Mouse (Mus musculus): ENCODE results near the gene Pdzrn3. TPM values are rescaled to one million over a fixed set of nuclear protein-coding genes. Genes with fewer than 3 reads are reported as not detected.

The Pdzrn3 gene
- polyA plus RNA-seq, 1 experiment from 2014 or later: not detected

DNA sequence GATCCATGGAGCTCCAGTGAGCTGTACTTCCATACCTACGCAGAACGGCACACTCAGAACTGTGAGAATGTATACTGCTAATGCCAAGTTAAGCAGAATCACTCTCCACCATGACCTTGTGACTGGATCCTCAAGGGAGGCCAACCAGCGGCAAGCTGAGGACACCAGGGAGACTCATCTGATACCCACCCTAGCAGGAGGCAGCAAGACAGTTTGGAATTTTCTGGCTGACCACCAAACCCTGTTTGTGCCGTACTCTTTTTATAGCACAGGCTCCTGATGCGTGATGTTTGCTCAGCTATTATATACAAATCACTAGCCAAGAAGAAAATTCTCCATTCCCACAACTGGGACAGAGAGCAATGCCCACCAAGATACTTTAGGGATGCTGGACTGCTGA, 50.0 kb downstream of the Pdzrn3 start:
- H3K79me2 ChIP-seq (ENCODE audit: inconsistent target): no peaks in the 10 kb centered on the region
- WGBS (ENCODE audit: missing documents): 91% methylated on average over 5 of the region's 5 CpGs
- no peaks in the 10 kb centered on the region for H3K36me3 ChIP-seq (ENCODE audit: inconsistent target)
- H3K27ac ChIP-seq: no peak overlapping the region
- H3K4me3 ChIP-seq (ENCODE audit: inconsistent target): no peak overlapping the region

DNA sequence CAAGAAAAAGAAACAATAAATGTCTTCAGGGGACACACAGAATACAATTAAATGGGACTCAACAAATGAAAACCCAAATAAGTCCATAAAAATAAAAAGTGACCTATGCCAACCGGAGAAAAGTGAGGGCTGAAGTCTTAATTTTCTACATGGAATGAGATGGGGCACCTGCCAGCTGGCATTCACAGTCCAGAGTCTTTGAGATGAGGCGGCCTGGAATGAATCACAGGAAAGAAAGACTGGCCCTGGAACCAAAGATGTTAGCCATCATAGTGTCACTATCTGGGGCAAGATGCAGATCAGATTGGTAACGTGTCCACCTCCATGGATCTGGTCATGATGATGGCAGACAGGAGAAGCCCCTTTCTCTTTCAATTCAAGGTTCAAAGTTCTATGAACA, 50.5 kb downstream of the Pdzrn3 start:
- Histone ChIP-seq H3K27ac (no peak overlapping the region), H3K4me3 (ENCODE audit: inconsistent target) (no peak overlapping the region), H3K79me2 (ENCODE audit: inconsistent target) (no peaks in the 10 kb centered on the region), H3K36me3 (ENCODE audit: inconsistent target) (no peaks in the 10 kb centered on the region)
- 95% methylated on average over 3 of the region's 3 CpGs for WGBS (ENCODE audit: missing documents)

DNA sequence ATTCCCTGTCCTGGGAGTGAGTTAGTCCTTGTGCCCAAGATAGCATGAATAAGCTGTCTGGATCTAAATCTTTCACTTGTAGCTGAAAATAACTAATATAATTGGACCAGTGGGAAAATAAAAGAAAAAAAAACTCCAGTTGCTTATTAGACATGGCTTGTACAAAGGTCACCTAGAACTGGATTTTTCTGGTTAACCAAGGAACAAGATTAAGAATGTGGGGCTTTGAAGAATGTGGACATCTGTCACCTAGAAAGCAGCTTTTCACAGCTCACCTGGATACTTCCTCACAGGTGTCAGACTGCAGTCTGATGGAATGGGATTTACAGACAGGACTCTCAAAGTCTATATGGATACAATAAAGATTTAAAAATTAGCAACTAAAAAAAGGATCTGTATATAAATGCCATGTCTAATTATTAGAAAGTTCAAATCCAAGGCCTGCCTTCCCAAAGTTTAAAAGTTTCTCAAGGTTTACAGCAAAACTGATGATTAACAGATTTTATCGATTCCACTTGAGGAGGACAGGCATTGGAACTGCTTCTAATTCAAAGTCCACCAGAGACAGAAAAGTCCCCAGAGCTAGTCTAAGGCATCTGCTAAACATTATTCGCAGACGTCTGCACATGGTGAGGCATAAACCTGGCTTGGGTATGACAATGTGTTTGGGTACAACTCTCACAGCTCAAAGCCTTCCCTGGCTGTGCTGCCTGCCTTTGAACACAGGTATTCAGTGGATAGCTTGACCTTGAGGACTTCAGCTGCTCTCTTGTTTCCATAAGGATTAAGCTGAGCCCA, 51.7 kb downstream of the Pdzrn3 start:
- no peaks in the 10 kb centered on the region for H3K36me3 ChIP-seq (ENCODE audit: inconsistent target)
- no peaks in the 10 kb centered on the region for H3K79me2 ChIP-seq (ENCODE audit: inconsistent target)
- no peak overlapping the region for H3K4me3 ChIP-seq (ENCODE audit: inconsistent target)
- no peak overlapping the region for H3K27ac ChIP-seq
- WGBS (ENCODE audit: missing documents): 96% methylated on average over 3 of the region's 3 CpGs

DNA sequence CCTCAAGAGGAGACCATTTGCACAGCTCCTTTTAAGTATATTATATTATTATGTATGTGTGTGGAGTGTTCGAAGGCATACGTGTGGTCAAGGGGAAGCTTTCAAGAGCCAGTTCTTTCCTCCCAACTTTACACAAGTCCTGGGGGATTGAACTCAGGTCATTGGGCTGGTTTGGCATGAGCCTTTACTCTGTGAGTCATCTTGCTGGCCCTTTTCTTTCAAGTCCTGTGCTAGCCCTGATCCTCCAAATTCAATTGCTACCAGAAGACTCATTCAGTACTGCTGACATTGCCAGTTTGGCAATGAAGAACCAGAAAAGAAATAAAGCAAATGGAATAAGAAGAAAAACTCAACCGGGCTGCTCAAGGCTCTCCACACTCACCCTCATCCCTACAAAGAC, 55.1 kb downstream of the Pdzrn3 start:
- Histone ChIP-seq H3K79me2 (ENCODE audit: inconsistent target) (no peaks in the 10 kb centered on the region), H3K27ac (no peak overlapping the region), H3K36me3 (ENCODE audit: inconsistent target) (no peaks in the 10 kb centered on the region), H3K4me3 (ENCODE audit: inconsistent target) (no peak overlapping the region)
- 86% methylated on average over 3 of the region's 3 CpGs for WGBS (ENCODE audit: missing documents)

DNA sequence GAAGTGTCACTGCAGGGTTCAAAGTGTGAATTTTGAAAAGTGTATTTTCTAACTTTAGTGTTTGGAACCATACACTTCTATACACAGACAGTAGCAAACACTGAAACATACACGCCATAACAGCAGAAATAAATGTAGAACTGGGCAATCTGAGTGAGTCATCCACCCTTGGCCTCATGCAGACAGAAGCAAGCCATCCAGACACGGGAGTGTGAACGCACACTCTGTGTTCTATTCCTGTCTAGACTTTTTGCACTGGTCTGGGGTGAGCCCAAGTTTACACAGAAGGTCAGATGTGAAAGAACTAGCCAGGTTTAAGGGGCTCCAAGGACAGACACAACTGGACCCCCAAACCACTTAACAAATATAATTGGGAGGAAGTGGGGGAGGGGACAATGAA, 57.3 kb downstream of the Pdzrn3 start:
- Histone ChIP-seq H3K27ac (no peak overlapping the region), H3K79me2 (ENCODE audit: inconsistent target) (no peaks in the 10 kb centered on the region), H3K4me3 (ENCODE audit: inconsistent target) (no peak overlapping the region), H3K36me3 (ENCODE audit: inconsistent target) (no peaks in the 10 kb centered on the region)
- 87% methylated on average over 3 of the region's 3 CpGs for WGBS (ENCODE audit: missing documents)

DNA sequence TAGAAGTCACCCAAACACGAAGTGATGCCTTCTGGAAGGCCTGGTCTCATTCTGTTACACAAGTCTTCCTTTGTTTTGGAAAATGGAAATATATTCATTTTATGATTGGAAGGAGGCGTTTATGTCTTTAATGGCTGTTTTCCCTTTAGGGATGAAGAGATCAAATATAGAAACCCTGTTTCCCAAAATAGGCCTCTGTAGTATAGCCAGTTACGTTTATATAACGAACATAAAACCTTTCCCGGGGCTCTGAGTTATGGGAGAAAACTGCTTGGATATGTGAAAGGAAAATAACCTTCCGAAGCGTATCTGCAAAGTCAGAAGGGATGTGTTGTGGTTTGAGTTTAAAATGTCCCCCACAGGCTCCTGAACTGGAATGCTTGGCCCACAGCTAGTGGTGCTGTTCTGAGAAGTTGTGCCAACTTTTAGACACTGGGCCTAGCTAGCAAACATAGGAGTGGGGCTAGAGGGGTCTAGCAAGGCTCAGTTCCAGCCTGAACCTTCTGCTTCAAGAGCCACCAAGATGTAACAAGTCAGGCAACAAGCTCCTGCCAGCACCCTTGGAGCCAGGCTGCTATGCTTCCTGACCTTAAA, 58.2 kb downstream of the Pdzrn3 start:
- Histone ChIP-seq H3K79me2 (ENCODE audit: inconsistent target) (no peaks in the 10 kb centered on the region), H3K4me3 (ENCODE audit: inconsistent target) (no peak overlapping the region), H3K27ac (no peak overlapping the region), H3K36me3 (ENCODE audit: inconsistent target) (no peaks in the 10 kb centered on the region)
- 95% methylated on average over 7 of the region's 7 CpGs for WGBS (ENCODE audit: missing documents)

DNA sequence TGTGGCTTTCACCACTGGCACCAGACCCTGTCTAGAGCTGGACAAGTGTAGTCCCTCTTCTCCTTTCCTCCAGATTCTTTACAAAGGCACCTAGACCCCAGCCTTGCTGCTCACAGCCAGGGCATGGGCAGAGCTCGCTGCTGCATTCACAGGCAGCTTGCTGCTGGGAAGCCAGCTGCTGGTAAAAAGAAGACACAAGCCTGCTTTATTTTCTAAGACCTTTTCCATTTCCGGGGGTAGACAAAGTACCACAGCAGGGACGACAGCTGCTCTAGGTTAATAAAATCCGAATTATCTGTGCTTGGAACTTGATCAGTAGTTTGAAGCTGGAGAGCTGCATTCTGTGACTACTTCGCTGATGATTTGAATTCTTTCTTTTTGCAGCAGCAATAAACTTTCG, 59.2 kb downstream of the Pdzrn3 start:
- Histone ChIP-seq H3K79me2 (ENCODE audit: inconsistent target) (no peaks in the 10 kb centered on the region), H3K27ac (no peak overlapping the region), H3K4me3 (ENCODE audit: inconsistent target) (no peak overlapping the region), H3K36me3 (ENCODE audit: inconsistent target) (no peaks in the 10 kb centered on the region)
- WGBS (ENCODE audit: missing documents): 91% methylated on average over 6 of the region's 6 CpGs

DNA sequence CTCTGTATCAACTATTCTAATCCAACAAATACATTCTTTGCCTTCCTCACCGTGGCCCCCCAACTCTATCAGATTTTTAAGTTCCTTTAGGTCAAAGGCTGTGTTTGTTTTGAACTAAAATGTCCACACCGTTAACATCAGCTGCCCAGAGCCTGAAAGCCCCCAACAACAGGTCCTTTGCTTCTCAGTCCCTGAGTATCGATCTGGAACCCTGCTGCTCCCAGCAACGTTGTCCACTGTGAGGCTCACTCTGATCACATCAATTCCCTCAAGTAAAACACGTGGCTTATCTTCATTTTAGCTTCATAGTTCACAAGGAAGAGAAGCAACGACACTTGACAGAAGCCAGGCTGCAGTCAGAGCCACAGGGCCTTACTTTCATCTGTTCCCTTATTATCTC, 66.3 kb downstream of the Pdzrn3 start:
- no peak overlapping the region for H3K27ac ChIP-seq
- H3K36me3 ChIP-seq (ENCODE audit: inconsistent target): no peaks in the 10 kb centered on the region
- WGBS (ENCODE audit: missing documents): 69% methylated on average over 6 of the region's 6 CpGs
- H3K79me2 ChIP-seq (ENCODE audit: inconsistent target): no peaks in the 10 kb centered on the region
- H3K4me3 ChIP-seq (ENCODE audit: inconsistent target): no peak overlapping the region

DNA sequence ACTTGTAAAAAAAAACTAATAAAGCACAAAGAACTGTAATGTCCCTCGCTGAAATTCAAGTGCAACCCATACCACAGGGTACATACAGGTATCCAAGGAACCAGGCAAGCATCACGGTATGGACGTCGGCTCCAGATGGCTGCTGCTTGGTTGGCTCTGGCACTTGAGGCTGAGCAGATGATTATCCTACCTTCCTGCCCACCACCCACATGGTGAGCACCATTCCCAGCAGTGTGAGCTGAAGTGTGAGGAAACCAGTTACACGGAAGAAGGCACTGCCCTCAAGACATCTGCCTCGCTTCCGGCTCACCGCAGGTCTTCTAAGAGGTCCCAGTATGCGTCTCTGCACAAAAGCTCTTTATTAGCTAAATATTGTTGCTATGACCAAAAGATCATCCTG, 67.2 kb downstream of the Pdzrn3 start:
- no peak overlapping the region for H3K4me3 ChIP-seq (ENCODE audit: inconsistent target)
- no peak overlapping the region for H3K27ac ChIP-seq

DNA sequence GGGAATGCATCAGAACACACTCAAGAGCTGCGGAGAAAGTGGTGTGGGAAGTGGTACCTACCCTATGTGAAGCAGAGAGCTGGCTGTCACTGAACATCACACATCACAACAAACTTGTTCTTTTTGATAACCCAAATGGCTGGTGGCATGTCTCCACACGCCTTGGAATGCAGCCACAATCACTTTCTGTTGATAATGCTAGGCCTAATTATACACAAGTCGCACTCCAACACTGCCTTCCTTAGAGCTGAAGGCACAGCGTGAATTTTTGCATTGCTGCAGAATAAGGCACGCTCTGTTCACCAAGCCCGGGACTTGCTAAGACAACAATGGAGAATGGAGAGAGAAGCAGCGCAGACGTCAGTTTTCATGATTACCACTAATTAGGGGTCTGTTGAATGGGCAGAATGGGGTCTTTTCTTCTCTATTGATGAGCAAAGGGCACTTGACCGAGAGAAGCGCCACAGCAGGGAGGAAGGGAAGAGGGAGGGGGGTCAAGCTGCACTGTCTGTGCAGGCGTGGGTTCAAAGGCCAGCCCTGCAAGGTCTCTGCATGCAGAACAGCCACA, 69.6 kb downstream of the Pdzrn3 start:
- Histone ChIP-seq H3K79me2 (ENCODE audit: inconsistent target) (no peaks in the 10 kb centered on the region), H3K36me3 (ENCODE audit: inconsistent target) (no peaks in the 10 kb centered on the region), H3K27ac (no peak overlapping the region), H3K4me3 (ENCODE audit: inconsistent target) (no peak overlapping the region)
- whole genome bisulfite sequencing (ENCODE audit: missing documents): 84% methylated on average over 11 of the region's 11 CpGs

More for the DNA sequence above, 67.2 kb downstream of the Pdzrn3 start:
- Histone ChIP-seq H3K36me3 (ENCODE audit: inconsistent target) (no peaks in the 10 kb centered on the region), H3K79me2 (ENCODE audit: inconsistent target) (no peaks in the 10 kb centered on the region)
- WGBS (ENCODE audit: missing documents): 94% methylated on average over 9 of the region's 9 CpGs

DNA sequence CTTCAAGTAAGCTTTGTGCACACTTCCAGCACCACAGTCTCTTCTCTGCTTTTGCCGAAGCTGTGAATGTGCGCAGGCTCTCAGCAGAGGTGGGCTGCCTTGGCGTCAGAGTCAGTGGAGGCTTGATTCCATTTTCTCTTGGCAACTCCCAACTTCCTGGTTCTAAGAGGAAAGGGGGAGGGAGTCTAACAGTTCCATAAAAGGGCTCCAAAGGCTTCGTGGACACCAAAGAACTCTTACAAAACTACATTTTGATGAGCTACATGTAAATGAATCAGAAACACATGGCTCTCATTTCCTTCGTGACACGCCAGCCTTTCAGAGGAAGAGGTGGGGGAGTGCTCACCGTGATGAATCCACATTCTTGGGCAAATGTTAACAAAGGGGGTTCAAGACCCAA, 70.9 kb downstream of the Pdzrn3 start:
- 83% methylated on average over 7 of the region's 7 CpGs for WGBS (ENCODE audit: missing documents)
- Histone ChIP-seq H3K27ac (no peak overlapping the region), H3K36me3 (ENCODE audit: inconsistent target) (no peaks in the 10 kb centered on the region)

DNA sequence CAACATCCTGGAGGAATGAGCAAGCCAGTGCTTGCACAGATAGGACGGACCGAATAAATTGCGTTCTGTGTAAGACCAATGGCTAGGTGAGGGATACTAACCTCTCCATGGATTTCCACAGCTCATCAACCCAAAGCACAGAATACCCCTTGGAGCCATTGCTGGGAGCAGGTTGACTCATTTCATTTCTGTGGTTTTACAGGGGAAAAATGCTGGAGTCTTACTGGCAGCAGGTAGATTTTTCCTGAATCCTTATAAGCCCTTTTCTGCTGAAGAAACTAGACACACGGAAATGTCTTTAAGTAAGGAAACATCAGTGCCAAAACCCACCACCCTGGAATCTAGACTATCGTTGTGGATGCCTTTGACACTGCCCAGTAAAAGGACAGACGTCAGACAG, 72.2 kb downstream of the Pdzrn3 start:
- H3K36me3 ChIP-seq (ENCODE audit: inconsistent target): no peaks in the 10 kb centered on the region
- 93% methylated on average over 6 of the region's 6 CpGs for WGBS (ENCODE audit: missing documents)
- no peak overlapping the region for H3K27ac ChIP-seq
- no peak overlapping the region for H3K4me3 ChIP-seq (ENCODE audit: inconsistent target)
- H3K79me2 ChIP-seq (ENCODE audit: inconsistent target): no peaks in the 10 kb centered on the region

More for the DNA sequence above, 70.9 kb downstream of the Pdzrn3 start:
- no peak overlapping the region for H3K4me3 ChIP-seq (ENCODE audit: inconsistent target)
- no peaks in the 10 kb centered on the region for H3K79me2 ChIP-seq (ENCODE audit: inconsistent target)

DNA sequence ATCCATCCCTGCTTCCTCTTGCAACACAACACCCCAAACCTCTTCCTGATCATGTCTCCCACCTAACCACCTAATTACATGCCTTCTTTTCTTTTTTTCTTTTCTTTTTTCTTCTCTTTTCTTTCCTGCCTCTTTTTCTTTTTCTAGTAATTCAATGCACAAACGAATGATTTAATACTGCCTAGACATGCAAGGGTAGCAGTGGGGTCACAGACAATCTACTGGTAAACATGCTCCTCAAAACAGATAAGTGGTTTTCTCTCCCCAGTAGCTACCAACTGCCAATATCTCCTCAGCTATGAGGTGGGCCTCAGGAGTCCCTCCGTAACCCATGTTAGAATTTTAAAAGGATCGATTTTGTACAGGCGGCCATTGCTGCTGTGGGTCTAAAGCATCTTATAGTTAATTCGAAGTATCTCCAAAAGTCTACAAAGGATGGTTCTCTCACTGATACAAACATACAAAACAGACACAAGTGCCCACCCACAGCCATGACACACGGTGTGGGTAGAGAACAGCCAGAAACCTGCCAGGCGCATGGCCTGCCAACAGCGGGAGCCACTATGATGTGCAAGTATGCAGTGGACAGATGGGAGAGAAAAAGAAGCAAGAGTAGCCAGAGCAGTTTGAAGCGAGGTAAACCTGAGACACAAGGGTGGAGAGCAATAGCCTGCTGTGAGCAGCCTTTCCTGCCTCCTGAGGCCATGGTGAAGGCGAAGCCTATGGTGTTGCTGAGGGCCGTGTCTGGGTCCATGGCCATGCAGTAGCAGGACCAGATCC, 73.5 kb downstream of the Pdzrn3 start:
- no peak overlapping the region for H3K27ac ChIP-seq
- WGBS (ENCODE audit: missing documents): 87% methylated on average over 10 of the region's 11 CpGs
- H3K4me3 ChIP-seq (ENCODE audit: inconsistent target): no peak overlapping the region
- H3K36me3 ChIP-seq (ENCODE audit: inconsistent target): no peaks in the 10 kb centered on the region
- H3K79me2 ChIP-seq (ENCODE audit: inconsistent target): no peaks in the 10 kb centered on the region

DNA sequence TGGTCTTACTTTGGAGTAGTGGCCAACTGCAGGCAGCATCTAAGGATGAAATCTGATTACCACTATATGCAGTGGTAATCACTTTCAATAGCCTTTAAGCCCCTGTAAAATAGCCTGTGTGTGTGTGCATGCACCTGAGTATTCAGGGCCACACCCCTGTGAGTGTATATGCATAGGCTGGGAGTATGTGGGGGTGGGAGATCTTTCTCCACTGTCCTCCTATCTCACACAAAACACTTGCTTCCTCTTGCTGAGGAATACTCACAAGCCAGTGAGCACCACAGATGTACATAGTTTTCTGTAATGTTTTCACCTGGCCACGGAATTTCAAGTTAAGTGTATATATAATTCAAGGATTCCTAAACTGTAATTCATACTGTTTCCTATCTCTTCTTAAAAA, 74.2 kb downstream of the Pdzrn3 start:
- WGBS (ENCODE audit: missing documents): 57% methylated on average over 1 of the region's 1 CpGs
- Histone ChIP-seq H3K36me3 (ENCODE audit: inconsistent target) (no peaks in the 10 kb centered on the region), H3K27ac (no peak overlapping the region), H3K79me2 (ENCODE audit: inconsistent target) (no peaks in the 10 kb centered on the region), H3K4me3 (ENCODE audit: inconsistent target) (no peak overlapping the region)

DNA sequence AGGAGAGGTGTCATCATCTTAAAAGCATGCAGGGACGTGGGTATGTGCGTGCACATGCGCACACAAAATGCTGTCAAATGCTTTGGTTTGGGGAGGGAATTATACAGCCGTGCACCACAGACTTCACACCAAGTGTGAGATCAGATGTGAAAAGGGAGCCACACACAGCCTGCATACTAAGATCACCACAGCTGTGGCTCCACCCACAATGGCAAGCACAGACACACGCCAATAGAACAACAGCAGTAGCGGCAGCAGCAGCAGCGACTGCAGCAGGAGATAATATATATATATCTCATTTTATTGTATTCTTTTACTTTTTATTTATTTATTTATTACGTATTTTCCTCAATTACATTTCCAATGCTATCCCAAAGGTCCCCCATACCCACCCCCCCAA, 76.5 kb downstream of the Pdzrn3 start:
- 98% methylated on average over 8 of the region's 8 CpGs for WGBS (ENCODE audit: missing documents)

More for the DNA sequence above, 76.5 kb downstream of the Pdzrn3 start:
- H3K4me3 ChIP-seq (ENCODE audit: inconsistent target): no peak overlapping the region
- H3K36me3 ChIP-seq (ENCODE audit: inconsistent target): no peaks in the 10 kb centered on the region
- H3K27ac ChIP-seq: no peak overlapping the region
- H3K79me2 ChIP-seq (ENCODE audit: inconsistent target): no peaks in the 10 kb centered on the region
